In the genomic region with DNA sequence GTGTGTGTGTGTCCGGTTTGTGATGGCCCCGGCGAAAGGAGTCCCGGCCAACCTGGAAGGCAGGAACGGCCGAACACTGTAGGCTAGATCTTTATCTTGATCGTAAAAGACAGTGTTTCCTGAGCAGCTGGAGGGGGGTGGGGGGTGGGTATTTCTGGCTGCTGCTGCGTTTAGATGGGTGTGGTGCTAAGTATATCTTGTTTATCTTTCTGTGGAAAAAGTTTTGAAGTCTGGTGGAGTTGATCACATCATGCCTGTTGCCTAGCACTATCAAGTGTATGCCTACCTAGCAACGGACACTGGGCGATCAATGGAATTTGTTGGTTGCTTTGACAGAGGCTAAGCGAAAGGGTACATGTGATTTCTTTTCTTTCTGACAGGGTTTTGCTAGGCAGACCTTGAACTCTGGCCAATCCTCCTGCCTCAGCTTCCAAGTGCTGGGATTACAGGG, we compare ENCODE assay signal across 7 mouse cellular contexts. TPM values are rescaled to one million over a fixed set of nuclear protein-coding genes. Genes with fewer than 3 reads are reported as not detected.
DNase-seq lines count a peak whose midpoint lies in the region; ATAC-seq and TF ChIP-seq lines count a peak whose summit lies in the region.

No protein-coding gene starts in this region.

- no peaks in the 10 kb centered on the region for H3K27me3 ChIP-seq in heart, embryonic 15.5 days
- no peaks in the 10 kb centered on the region for H3K27me3 ChIP-seq in limb, embryonic 14.5 days (ENCODE audit: control insufficient read depth, insufficient read depth, low read length)
- H3K27me3 ChIP-seq in midbrain, embryonic 15.5 days (replicated peaks), result no peaks in the 10 kb centered on the region

- H3K4me3 ChIP-seq in heart, embryonic 15.5 days, result peak overlapping the region; percentile 88
- H3K4me3 ChIP-seq in limb, embryonic 14.5 days (replicated peaks; ENCODE audit: low read length), result peak overlapping the region; percentile 74
- H3K4me3 ChIP-seq in midbrain, embryonic 15.5 days, result peak overlapping the region; percentile 62

- H3K27ac ChIP-seq in heart, embryonic 15.5 days, result peak overlapping the region; percentile 100
- H3K27ac ChIP-seq in limb, embryonic 14.5 days (replicated peaks; ENCODE audit: low read depth, low read length), result peak overlapping the region; percentile 98
- H3K27ac ChIP-seq in midbrain, embryonic 15.5 days, result peak overlapping the region; percentile 99

- no peaks in the 10 kb centered on the region for H3K9me3 ChIP-seq in heart, embryonic 15.5 days (replicated peaks)
- no peaks in the 10 kb centered on the region for H3K9me3 ChIP-seq in limb, embryonic 14.5 days (ENCODE audit: control insufficient read depth, low read length)
- no peaks in the 10 kb centered on the region for H3K9me3 ChIP-seq in midbrain, embryonic 15.5 days

- ATAC-seq in heart, embryonic 15.5 days (replicated peaks; ENCODE audit: insufficient number of reproducible peaks, insufficient read depth, low FRiP score, low read depth), result no peak
- 0 out of 2 replicates have a peak, but pooled peaks have one; percentile 27 for ATAC-seq in limb, embryonic 14.5 days (ENCODE audit: low FRiP score, low read depth)
- peak; percentile 13; the same call in 1 of the 2 replicates for ATAC-seq in midbrain, embryonic 15.5 days (replicated peaks)

- DNase-seq in thymus, postnatal 4 days, result peak; percentile 26
- DNase-seq in thymus, postnatal 14 days, result no peak
- DNase-seq in c-Kit-positive CD71-positive TER-119-negative erythroid progenitor cells, embryonic 14.5 days (ENCODE audit: low read depth), result peak; percentile 25
- peak; percentile 40 for DNase-seq in limb, embryonic 14.5 days (ENCODE audit: low spot score)
- no peak for DNase-seq in right cerebral cortex, postnatal 4 days

- no peak for TF ChIP-seq POLR2A in limb, embryonic 14.5 days (IDR thresholded peaks at IDR 0.05; ENCODE audit: borderline replicate concordance, extremely low read depth, insufficient read depth, insufficient read length)

- H3K4me2 ChIP-seq in heart, embryonic 15.5 days, result peak overlapping the region; percentile 64
- H3K4me2 ChIP-seq in limb, embryonic 14.5 days (replicated peaks; ENCODE audit: low read depth, low read length, severe bottlenecking), result peak overlapping the region; percentile 78
- H3K4me2 ChIP-seq in midbrain, embryonic 15.5 days, result peak overlapping the region; percentile 62

- 1% methylated on average over 11 of the region's 11 CpGs for WGBS in heart, embryonic 15.5 days
- under 1% methylated on average over 11 of the region's 11 CpGs for WGBS in limb, embryonic 14.5 days
- 1% methylated on average over 11 of the region's 11 CpGs for WGBS in midbrain, embryonic 15.5 days

- H3K4me1 ChIP-seq in heart, embryonic 15.5 days (replicated peaks), result peaks cover 47% of the 10 kb centered on the region
- peaks cover 46% of the 10 kb centered on the region for H3K4me1 ChIP-seq in limb, embryonic 14.5 days (ENCODE audit: control insufficient read depth, insufficient read depth, low read length)
- peaks cover 49% of the 10 kb centered on the region for H3K4me1 ChIP-seq in midbrain, embryonic 15.5 days

- peaks cover 9% of the 10 kb centered on the region for H3K36me3 ChIP-seq in heart, embryonic 15.5 days
- H3K36me3 ChIP-seq in limb, embryonic 14.5 days (ENCODE audit: control insufficient read depth, insufficient read depth, low read length), result peaks cover 3% of the 10 kb centered on the region; the same call in 1 of the 2 replicates
- no peaks in the 10 kb centered on the region for H3K36me3 ChIP-seq in midbrain, embryonic 15.5 days (replicated peaks)

- H3K9ac ChIP-seq in heart, embryonic 15.5 days, result peak overlapping the region; percentile 99
- H3K9ac ChIP-seq in limb, embryonic 14.5 days (ENCODE audit: low read depth, low read length, severe bottlenecking), result peak overlapping the region; percentile 94
- H3K9ac ChIP-seq in midbrain, embryonic 15.5 days, result peak overlapping the region; percentile 94

RNA-seq across cellular contexts. Expression of gene Smad5, which starts 1.1 kb away (rescaled TPM):
- polyA plus RNA-seq in heart, embryonic 15.5 days (2015; fragmentation: Nextera tagmentation; extraction: Ambion mirVana), result 14.7 and 17.5 TPM in 2 replicates
- polyA plus RNA-seq in limb, embryonic 14.5 days (2012; rRNA removed), result 58.5 and 78.3 TPM in 2 replicates
- polyA plus RNA-seq in limb, embryonic 14.5 days (2014; fragmentation: Nextera tagmentation; extraction: Ambion mirVana), result 48.2 and 57.2 TPM in 2 replicates
- polyA plus RNA-seq in midbrain, embryonic 15.5 days (2015; fragmentation: Nextera tagmentation; extraction: Ambion mirVana), result 20.8 and 21.2 TPM in 2 replicates

RNA-seq across cellular contexts. Expression of gene Gm45623, which starts 49.7 kb away (rescaled TPM):
- 0.24 TPM in 1 of 2 replicates, not detected in the other for polyA plus RNA-seq in heart, embryonic 15.5 days (2015; fragmentation: Nextera tagmentation; extraction: Ambion mirVana)
- 0.65 and 0.69 TPM in 2 replicates for polyA plus RNA-seq in limb, embryonic 14.5 days (2012; rRNA removed)
- 0.66 and 1.0 TPM in 2 replicates for polyA plus RNA-seq in limb, embryonic 14.5 days (2014; fragmentation: Nextera tagmentation; extraction: Ambion mirVana)
- 2.7 and 3.1 TPM in 2 replicates for polyA plus RNA-seq in midbrain, embryonic 15.5 days (2015; fragmentation: Nextera tagmentation; extraction: Ambion mirVana)

Comparison
In these comparisons a context has a peak if more than half of its experiments do, and no peak if none do; other contexts are left out.
1. DNase-seq: peak in thymus, postnatal 4 days (single experiment), c-Kit-positive CD71-positive TER-119-negative erythroid progenitor cells, embryonic 14.5 days (single experiment) and limb, embryonic 14.5 days (single experiment); none in thymus, postnatal 14 days (single experiment) and right cerebral cortex, postnatal 4 days (single experiment).
2. Peak in every context shown above with its lines, with median percentiles within 50 percentile points of each other: H3K27ac ChIP-seq, H3K4me2 ChIP-seq, H3K4me3 ChIP-seq and H3K9ac ChIP-seq.